Mouse (Mus musculus) cerebellum, postnatal 14 days (tissue): ENCODE measurements around the gene Cracr2b.

Experiments
- DNase-seq, 2 experiments: peaks; one replicate each; pipeline ENCODE4 v3.0.0; 2021; ENCODE audit warnings: mixed read lengths in 2 of 2

Cracr2b gene

DNA sequence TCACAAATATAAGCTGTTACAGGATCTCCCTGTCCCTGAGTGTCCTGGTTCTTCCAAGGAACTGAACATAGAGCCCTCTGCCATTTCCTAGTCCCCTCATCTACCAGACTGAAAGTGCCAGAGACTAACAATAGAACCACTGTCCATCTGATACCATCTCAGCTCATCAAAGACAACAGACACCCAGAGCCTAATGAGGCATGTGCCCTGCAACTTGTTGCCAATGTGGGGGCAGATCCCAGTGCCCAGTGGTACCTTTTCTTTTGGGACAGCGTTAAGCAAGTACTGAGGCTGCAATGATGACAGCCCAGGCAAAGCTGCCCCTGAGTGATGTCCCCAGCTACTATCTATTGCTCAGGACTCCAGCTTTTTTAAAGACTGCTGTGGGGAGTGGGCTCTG is 25.3 kb downstream of the Cracr2b start:
- DNase-seq: no peak

DNA sequence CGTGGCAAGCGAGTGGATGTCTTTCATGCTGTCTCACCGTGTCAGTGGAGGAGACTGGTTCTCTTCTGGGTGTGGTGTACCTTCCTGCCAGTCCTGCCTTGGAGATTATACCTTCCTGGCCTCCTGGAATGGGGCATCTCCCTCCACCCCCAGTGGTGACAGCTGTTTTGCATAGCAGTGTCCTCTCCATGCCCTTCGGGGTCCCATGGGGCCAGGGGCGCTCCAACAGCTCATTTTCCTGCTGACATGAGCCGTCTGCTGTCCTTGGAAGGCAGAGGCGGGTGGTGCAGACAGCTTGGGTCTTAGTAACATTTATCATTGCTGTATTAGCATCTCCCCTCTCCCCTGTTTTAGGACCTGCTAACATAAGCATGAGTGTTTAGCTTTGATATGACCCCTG is 26.2 kb downstream of the Cracr2b start:
- peak in 1 of 2 experiments; percentile 44 for DNase-seq

DNA sequence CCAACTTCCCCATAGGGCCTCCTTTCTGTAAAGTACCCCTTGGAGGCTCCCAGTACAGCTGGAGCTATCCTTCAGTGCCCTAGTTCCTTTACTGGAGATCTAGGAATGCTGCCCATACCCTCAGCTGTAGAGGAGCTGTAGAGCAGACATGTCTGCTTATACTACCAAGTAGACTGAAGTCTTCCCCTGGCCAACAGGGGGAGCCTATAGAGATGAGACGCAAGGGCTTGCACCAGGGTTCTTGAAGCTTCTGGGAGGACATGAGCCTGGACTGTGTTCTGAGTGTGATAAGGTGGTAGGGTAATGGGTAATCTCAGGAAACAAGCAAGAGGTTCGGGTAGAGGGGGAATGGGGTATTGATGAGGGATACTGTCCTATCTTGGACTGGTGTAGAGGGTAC is 30.3 kb downstream of the Cracr2b start:
- DNase-seq: no peak

DNA sequence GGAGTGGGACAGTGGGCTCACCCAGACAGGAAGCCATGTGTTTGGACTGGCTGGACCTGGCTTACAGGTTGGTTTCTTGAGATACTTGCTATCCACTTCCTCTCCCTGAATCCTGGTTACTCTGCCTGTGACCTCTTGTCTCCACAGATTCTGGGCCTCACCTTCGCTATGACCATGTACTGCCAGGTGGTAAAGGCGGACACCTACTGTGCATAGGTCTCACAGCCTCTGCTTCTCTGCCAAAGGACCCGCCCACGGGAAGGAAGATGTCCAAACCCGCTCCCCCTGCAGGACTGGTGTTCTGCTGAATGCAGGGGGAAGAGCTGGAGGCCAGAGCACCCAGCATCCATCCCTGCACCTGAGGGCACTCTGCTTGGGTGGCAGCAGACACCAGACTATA is 31.8 kb downstream of the Cracr2b start:
- peak in 1 of 2 experiments; percentile 65 for DNase-seq

DNA sequence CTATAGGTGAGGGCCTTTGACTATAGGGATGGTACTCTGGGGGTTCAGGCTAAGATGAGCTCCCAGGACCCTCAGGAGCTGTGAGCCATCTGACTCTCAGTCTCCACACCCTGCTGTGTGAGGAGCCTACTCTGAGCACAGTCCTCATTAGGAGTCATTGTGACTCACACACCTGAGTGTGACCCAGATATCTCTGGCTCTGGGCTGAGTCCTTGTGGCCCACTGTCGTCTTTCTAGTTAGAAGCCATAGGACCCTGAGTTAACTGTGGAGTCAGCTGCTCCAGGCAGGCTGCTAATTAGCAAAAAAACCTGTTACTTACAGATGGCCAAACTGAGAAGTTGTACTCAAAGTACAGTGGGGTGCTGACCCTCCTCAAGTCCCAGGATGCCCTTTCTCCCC is 32.8 kb downstream of the Cracr2b start:
- peak in 1 of 2 experiments; percentile 33 for DNase-seq

DNA sequence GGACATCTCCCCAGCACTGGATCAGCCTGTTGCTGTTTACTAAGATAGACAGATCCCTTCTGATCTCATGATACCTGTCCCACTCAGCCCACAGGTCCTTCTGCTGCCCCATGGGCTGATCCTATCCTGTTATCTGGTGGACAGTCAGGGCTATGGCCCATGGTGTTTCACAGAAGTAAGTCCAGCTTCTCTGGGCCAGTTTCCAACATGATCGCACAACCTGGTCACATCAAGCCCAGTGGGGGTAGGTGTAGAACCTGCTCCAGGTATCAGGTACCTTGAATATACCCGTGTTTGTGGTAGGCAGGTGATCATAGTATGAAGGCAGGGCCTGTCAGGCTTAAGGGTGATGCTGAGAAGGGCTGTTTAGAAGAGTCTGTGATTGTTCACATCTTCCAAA is 34.5 kb downstream of the Cracr2b start:
- peak in 1 of 2 experiments; percentile 52 for DNase-seq

DNA sequence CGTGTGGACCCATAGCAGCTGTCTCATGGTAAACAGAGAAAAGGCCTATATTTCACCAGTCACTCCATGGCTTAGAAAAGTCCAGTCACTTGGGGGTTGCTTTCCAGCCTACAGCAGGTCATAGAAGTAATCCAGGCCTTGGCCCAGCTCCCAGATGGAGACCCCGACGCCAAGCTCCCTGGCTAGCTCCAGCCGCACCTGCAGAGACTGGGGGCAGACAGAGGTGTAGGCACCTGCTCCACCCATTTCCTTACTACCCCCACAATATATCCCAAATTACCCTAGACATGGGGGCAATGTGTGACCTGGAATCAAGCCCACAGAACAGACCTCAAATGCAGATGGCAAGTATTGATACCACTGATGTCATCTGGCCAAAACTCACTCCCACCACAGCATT is 35.0 kb downstream of the Cracr2b start:
- DNase-seq: peak; percentile 63

DNA sequence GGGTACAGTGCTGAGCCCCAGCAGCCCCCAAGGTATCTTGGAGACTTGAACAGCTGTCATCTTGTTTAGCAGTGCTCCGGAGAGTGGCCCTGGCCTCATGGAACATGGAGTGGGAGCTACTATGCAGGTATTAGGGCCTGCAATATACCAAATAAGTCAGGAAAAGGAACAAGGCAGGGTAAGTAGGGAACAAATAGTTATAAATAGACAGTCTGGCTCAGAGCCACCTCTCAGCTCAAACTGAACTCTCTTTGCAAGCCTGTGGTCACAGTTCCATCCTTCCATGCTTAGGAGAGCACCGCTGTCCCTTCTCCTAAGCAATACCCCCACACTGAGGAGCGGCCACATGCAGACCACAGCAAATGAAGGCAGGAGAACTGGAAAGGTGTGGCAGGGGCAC is 36.7 kb downstream of the Cracr2b start:
- peak in 1 of 2 experiments; percentile 43 for DNase-seq

DNA sequence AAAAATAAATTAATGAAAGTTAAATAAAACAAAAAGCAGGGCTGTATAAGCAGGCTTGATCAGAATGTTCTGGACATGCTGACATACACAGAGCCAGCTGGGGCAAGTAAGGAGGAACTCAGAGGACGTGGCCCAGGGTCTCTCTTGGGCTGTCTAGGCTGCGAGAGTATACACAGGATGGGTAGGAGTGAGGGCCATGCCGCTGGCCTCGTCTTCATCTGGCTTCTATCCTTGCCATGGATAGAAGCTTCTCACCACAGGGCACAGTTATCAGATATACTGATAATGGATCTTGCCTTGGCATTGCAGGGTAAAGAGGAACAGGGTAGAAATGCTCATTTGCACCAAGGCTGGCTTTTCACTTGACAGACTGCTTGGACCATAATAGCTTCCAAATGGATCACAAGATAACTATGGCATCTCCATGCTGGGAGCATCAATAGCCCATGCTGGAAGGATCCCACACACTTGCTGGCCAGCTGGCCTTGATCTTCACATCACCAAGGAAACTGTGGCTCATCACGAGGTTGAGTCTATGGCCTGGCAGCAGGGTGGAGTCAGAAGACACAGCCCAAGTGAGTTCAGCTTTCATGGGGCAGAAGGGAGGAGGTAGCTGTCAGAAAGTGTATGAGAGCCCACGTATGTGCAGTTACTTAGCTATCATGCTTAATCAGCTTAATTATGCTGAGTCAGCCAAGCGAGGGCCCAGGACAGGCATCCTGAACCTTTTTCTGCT is 41.1 kb downstream of the Cracr2b start:
- peak; percentile 79 to 81 for DNase-seq

DNA sequence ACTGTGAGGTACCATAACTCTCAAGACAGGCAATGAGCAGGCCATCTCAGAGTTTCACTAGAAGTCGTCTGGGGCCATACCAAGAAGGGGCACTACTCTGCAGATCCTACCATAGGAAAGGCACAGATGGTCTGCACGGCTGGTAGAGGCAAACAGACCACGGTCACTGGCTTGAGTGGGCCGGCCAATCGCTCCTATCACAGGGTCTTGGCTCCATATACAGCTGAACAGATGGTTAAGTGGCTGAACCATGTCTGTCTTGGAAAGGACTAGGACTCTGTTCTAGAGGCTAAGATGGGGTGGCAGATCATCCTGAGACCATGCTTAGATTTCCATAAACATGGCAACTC is 41.6 kb downstream of the Cracr2b start:
- peak; percentile 81 to 89 for DNase-seq

DNA sequence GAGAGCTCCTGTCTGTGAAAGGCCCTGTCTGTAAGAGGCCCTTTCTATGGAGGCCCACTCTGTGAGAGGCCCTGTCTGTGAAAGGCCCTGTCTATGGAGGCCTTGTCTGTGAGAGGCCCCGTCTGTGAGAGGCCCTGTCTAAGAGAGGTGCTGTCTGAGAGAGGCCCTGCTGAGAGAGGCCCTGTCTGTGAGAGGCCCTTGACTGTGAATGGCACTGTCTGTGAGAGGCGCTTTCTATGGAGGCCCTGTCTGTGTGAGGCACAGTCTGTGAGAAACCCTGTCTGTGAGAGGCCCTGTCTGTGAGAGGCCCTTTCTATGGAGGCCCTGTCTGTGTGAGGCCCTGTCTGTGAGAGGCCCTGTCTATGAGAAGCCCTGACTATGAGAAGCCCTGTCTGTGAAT is 45.4 kb downstream of the Cracr2b start:
- DNase-seq: no peak

DNA sequence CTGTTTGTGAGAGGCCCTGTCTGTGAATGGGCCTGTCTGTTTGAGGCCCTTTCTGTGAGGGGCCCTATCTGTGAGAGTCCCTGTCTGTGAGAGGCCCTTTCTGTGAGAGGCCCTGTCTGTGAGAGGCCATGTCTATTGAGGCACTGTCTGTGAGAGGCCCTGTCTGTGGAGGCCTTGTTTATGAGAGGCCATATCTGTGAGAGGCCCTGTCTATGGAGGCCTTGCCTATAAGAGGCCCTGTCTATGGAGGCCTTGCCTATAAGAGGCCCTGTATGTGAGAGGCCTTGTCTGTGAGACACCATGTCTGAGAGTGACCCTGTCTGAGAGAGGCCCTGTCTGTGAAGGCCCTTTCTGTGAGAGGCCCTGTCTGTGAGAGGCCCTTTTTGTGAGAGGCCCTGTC is 47.3 kb downstream of the Cracr2b start:
- DNase-seq: no peak

DNA sequence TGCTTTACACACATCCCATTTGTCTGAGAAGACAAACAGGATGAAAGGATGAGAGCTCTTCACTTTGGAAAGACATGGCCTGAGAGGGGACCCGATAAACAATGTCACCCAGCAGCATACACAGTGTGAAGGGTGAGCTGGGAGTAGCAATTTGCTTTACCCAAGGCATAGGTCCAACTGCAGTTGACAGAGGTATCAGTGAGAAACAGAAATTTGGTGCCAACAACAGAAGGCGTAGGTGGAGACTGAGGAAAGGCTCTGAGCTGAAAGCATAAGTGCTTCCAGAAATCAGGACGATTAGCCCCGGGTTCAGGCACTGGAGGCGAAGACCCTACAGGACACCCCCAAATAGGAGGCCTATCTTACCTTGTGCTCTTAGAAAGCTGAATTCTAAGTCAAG is 49.3 kb downstream of the Cracr2b start:
- peak; percentile 36 to 71 for DNase-seq

DNA sequence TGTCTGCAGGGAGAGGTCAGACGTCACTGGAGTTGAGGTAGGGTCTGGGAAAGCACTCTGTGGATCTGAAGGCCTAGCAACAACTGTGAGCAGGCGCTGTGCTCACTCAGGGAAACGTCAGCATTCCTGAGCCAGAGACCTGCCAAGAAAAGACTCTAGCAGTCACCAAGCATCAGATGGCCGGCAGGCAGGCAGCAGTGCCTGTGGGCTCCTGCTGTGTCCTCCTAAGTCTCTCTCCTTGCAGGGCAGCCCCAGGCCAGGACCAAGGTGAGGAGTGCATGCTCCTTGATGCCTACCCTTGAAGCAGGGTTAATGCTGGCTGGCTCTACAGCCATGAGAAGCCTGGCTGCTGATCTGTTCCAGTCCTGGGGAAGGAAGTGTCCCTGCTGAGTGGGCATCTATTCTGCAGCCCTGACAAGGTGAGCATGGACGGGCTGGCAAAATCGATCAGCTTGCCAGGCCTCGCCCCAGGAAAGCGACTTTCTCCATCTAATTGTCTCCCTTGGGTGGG is 49.8 kb downstream of the Cracr2b start:
- DNase-seq: peak; percentile 64 to 80
